Mouse (Mus musculus) E14TG2a.4 (cell line): Measurements from ENCODE around the gene Fbxw4.

ENCODE experiments used
- H3K27me3 ChIP-seq: 2 replicates; pipeline ENCODE4 v1.6.1; 2014; ENCODE audit warnings: low read length, control low read depth; ENCODE audit not compliant: insufficient read depth
- H3K36me3 ChIP-seq: 2 replicates; pipeline ENCODE4 v1.6.1; 2014; ENCODE audit warnings: low read length, control low read depth; ENCODE audit not compliant: insufficient read depth
- H3K4me1 ChIP-seq: replicated peaks from 2 replicates; pipeline ENCODE4 v1.6.1; 2014; ENCODE audit warnings: low read depth, low read length, control low read depth
- H3K4me3 ChIP-seq: replicated peaks from 2 replicates; pipeline ENCODE4 v1.5.1; 2014; ENCODE audit warnings: mild to moderate bottlenecking, low read length
- H3K9me3 ChIP-seq: 2 replicates; pipeline ENCODE4 v1.6.1; 2014; ENCODE audit warnings: low read length, control low read depth
- CTCF ChIP-seq: conservative IDR thresholded peaks from 2 replicates; pipeline ENCODE4 v1.5.1; 2014; ENCODE audit warnings: low read length
- NANOG ChIP-seq: IDR thresholded peaks from 2 replicates; pipeline ENCODE4 v1.6.1; 2014; ENCODE audit warnings: borderline replicate concordance, low read length, mixed read lengths
- POU5F1 ChIP-seq: IDR thresholded peaks from 2 replicates; pipeline ENCODE4 v1.6.1; 2014; ENCODE audit warnings: low read length, borderline replicate concordance

Gene Fbxw4

DNA sequence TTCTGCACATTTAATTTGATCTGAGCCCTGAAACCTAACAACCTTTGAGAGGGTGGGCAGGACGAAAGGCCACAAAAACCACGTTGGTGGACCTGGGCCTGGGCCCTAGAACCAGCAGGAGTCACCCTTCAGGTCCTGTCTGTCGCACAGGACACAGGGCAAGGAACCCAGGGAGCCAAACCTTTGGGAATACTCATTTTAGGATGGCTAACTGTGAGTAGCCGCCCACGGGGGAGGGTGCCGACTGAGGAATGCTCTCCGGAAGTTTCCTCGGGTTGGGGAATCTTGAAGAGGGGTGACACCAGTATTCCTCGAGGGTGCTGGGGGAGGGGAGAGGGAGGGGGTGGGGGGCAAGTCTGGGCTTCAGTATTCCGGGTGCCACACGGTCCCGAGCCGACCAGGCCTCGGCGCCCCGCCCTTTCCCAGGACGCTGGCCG, 793 bp downstream of the Fbxw4 start:
- TF ChIP-seq POU5F1 (no peak), NANOG (no peak)
- H3K4me3 ChIP-seq: peak overlapping the region; percentile 82
- peaks cover 22% of the 10 kb centered on the region for H3K4me1 ChIP-seq
- H3K27me3 ChIP-seq: peaks cover 16% of the 10 kb centered on the region
- H3K36me3 ChIP-seq: 0 out of 2 replicates have a peak, but pooled peaks cover 3% of the 10 kb centered on the region
- no peaks in the 10 kb centered on the region for H3K9me3 ChIP-seq

DNA sequence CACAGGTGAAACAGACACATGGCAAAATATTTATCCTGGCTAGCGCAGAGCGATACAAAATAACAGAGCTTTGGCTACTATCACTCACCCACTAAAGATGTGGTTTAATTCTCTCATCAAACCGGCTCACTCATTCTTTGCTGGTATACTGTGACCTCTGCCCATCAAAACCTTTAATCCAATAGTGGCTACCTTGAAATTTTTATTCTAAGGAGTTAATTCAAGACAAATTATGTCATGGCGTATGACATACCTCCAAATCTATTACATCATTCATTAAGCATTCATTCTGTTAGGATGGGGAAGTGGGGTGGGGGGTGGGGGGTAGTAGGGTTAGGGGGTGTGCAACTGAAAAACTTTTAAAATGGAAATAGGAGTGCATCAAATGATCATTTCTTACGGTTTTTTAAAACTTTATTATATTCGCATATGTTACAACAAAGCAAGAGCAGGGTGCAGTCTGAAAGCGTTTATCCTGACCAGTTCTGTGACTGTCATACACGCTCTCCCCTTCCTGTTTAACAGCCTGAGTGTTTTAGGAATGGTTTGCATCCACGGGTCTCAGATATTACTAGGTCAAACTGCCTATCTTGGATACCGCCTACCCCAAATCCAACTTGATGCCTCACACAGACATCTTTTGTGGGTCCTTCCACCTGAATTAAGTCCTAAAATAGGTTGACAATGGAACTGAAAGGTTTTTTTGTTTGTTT, 1.4 kb downstream of the Fbxw4 start:
- peaks cover 16% of the 10 kb centered on the region for H3K27me3 ChIP-seq
- no peaks in the 10 kb centered on the region for H3K9me3 ChIP-seq
- H3K4me3 ChIP-seq: peak overlapping the region; percentile 82
- TF ChIP-seq POU5F1 (no peak), NANOG (no peak), CTCF (no peak)
- H3K36me3 ChIP-seq: 0 out of 2 replicates have a peak, but pooled peaks cover 3% of the 10 kb centered on the region
- H3K4me1 ChIP-seq: peaks cover 22% of the 10 kb centered on the region

DNA sequence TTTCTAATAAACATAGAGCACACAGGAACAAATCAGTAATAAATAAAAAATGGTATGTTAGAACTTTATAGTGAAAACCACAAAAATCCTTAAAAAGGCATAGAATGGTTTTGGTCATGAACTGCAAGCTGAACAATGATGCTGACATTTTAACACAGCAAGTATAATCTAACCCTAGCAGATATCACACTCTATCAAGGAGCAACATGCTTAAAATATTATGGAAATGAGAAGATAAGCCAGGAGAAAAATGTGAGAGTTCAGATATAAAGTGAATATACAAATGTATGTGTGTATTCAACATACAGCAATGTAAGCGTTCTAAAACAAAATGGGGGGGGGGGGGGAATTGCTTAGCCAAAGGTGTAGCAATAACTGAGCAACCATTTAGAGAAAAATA, 2.3 kb downstream of the Fbxw4 start:
- Histone ChIP-seq H3K27me3 (peaks cover 16% of the 10 kb centered on the region), H3K36me3 (0 out of 2 replicates have a peak, but pooled peaks cover 3% of the 10 kb centered on the region), H3K9me3 (no peaks in the 10 kb centered on the region), H3K4me1 (peaks cover 22% of the 10 kb centered on the region), H3K4me3 (no peak overlapping the region)
- TF ChIP-seq POU5F1 (no peak), CTCF (no peak), NANOG (no peak)

DNA sequence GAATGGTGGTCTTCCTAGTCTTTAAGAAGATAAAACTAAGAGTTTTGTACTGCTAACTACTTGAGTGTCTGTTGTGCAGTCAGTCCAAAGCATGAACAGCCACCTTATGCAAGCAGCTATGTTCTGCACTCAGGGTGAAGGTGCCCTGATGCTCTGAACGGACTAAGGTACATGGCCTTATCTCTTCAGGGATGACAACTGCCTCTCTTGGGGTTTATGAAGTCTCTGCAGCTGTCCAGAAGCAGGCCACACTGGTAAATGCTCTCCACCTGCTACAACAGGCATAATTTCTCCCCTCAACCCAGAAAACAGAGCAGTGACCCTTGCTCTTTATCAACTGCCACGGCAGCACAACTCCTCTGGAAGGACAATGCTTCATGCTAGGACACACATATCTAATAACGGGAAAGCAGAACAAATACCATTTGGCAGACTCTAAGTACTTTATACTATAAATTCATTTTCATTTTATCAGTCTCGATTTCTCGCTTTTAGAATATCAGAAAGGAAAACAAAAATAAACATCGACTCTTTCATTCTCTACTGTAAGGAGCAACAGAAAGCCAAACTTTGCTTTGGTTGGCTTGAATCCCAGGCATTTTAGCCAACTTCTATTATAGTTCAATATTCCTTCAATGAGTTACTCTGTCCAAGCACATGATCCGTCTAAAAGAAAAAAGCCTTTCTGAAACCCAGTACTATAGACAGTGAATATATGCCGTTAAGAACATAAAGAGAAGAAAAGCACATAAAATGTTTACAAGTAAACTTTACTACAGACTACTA, 3.1 kb downstream of the Fbxw4 start:
- 0 out of 2 replicates have a peak, but pooled peaks cover 3% of the 10 kb centered on the region for H3K36me3 ChIP-seq
- TF ChIP-seq CTCF (no peak), NANOG (no peak)
- peaks cover 16% of the 10 kb centered on the region for H3K27me3 ChIP-seq
- no peaks in the 10 kb centered on the region for H3K9me3 ChIP-seq
- H3K4me1 ChIP-seq: peaks cover 22% of the 10 kb centered on the region
- no peak overlapping the region for H3K4me3 ChIP-seq

DNA sequence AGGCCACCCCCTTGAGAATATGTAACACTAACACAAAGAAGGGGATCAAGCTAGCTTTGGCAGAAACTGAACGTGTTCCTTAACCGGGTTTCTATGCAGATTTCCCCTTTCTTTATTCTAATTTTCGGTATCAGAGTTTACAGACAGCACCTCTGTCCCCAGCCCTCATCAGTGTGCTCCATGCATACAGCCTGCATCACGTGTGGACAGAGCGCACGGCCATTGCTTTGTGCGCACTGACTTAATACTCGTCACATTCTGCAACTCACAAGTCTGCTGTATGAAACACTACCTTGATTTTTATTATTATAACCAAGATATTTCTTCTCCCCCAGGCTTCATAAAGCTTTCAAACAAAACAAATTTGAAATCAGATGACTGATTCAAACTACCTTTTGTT, 4.2 kb downstream of the Fbxw4 start:
- Histone ChIP-seq H3K4me3 (no peak overlapping the region), H3K36me3 (0 out of 2 replicates have a peak, but pooled peaks cover 3% of the 10 kb centered on the region), H3K9me3 (no peaks in the 10 kb centered on the region), H3K4me1 (peaks cover 22% of the 10 kb centered on the region), H3K27me3 (peaks cover 5% of the 10 kb centered on the region)
- TF ChIP-seq NANOG: no peak

DNA sequence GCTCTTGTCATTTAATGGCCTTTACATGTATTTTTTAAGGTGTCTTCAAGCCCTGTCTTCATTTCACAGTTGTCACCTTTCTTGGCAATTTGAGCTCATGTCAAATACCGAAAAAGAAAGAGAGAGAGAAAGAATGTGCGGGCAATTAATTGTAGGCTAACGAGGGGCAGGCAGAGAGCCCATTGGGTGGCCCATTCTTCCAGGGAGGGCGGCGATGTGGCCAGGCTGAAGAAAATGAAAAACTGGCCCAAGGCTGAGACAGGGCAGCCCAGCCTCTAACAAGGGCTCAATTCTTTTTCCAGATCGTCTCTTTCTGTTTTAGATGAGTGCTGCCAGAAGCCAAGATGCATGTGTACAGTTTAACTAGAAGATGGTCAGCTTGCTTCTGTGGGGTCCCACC, 6.1 kb downstream of the Fbxw4 start:
- H3K9me3 ChIP-seq: no peaks in the 10 kb centered on the region
- H3K4me3 ChIP-seq: no peak overlapping the region
- peaks cover 14% of the 10 kb centered on the region for H3K4me1 ChIP-seq
- no peaks in the 10 kb centered on the region for H3K27me3 ChIP-seq
- TF ChIP-seq POU5F1: no peak
- no peak for TF ChIP-seq CTCF
- TF ChIP-seq NANOG: no peak
- H3K36me3 ChIP-seq: 0 out of 2 replicates have a peak, but pooled peaks cover 3% of the 10 kb centered on the region

DNA sequence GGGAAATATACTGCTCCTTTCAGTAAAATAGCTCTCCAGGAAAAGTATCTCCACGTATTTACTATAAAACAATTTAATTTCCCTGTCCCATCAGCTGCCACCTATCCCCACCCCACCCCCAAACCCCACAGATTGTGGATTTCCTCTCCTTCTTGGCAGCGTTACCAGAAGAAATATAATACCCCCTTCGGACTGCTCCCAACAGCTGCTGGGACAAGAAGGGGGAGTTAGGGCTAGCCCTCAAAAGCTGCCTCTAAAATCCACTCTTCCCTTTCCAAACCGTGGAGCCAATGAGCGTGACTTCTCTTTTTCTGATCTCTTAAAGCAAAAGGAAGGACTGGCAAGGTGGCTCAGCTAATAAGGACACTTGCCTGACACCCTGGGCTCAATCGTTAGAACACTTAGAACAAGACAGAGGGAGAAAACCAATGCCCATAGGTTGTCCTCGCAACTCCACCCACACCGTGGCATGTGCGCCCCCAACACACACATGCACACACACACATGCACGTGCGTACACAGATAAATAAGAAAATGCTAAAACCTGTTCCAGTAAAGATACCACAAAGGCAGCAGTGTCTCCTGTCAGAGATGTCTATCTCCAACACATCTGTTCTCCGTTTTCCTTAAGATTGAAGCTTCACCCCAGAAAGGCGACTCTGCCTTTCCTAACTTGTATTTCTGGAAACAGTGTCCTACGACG, 7.7 kb downstream of the Fbxw4 start:
- H3K4me1 ChIP-seq: peaks cover 11% of the 10 kb centered on the region
- H3K4me3 ChIP-seq: no peak overlapping the region
- 0 out of 2 replicates have a peak, but pooled peaks cover 3% of the 10 kb centered on the region for H3K36me3 ChIP-seq
- TF ChIP-seq CTCF (no peak), POU5F1 (no peak), NANOG (no peak)
- H3K9me3 ChIP-seq: no peaks in the 10 kb centered on the region
- no peaks in the 10 kb centered on the region for H3K27me3 ChIP-seq

DNA sequence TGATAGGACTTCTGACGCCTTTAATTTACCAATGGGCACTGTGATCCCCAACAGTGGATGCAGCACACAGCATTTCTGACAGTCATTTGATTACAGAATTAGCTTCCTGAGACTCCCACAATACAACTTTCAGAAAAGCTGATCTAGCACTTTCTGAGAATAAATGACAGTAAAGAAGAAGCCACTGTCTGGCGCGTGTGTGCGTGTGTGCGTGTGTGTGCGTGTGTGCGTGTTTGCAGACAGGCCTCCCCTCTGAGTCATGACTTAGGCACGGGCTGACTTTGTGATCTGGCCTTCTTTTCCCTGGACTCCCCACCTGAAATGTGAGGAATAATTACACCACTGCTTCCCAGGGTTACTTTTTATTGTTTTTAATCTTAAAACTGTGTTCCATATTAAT, 8.6 kb downstream of the Fbxw4 start:
- no peak for TF ChIP-seq NANOG
- no peak for TF ChIP-seq POU5F1
- no peak for TF ChIP-seq CTCF
- Histone ChIP-seq H3K36me3 (no peaks in the 10 kb centered on the region), H3K9me3 (no peaks in the 10 kb centered on the region), H3K27me3 (no peaks in the 10 kb centered on the region), H3K4me1 (peaks cover 11% of the 10 kb centered on the region), H3K4me3 (no peak overlapping the region)
